Mouse (Mus musculus) E14TG2a.4 (cell line): ENCODE data around the gene Mast3.

Experiments
- H3K27me3 ChIP-seq: 2 replicates; pipeline ENCODE4 v1.6.1; 2014; ENCODE audit warnings: low read length, control low read depth; ENCODE audit not compliant: insufficient read depth
- H3K36me3 ChIP-seq: 2 replicates; pipeline ENCODE4 v1.6.1; 2014; ENCODE audit warnings: low read length, control low read depth; ENCODE audit not compliant: insufficient read depth
- H3K4me1 ChIP-seq: replicated peaks from 2 replicates; pipeline ENCODE4 v1.6.1; 2014; ENCODE audit warnings: low read depth, low read length, control low read depth
- H3K4me3 ChIP-seq: replicated peaks from 2 replicates; pipeline ENCODE4 v1.5.1; 2014; ENCODE audit warnings: mild to moderate bottlenecking, low read length
- H3K9me3 ChIP-seq: 2 replicates; pipeline ENCODE4 v1.6.1; 2014; ENCODE audit warnings: low read length, control low read depth
- CTCF ChIP-seq: conservative IDR thresholded peaks from 2 replicates; pipeline ENCODE4 v1.5.1; 2014; ENCODE audit warnings: low read length
- NANOG ChIP-seq: IDR thresholded peaks from 2 replicates; pipeline ENCODE4 v1.6.1; 2014; ENCODE audit warnings: borderline replicate concordance, low read length, mixed read lengths
- POU5F1 ChIP-seq: IDR thresholded peaks from 2 replicates; pipeline ENCODE4 v1.6.1; 2014; ENCODE audit warnings: low read length, borderline replicate concordance

The Mast3 gene

GRCm38 (mm10) chr8:70758616-70759561, 46.0 kb downstream of the Mast3 start:
- H3K9me3 ChIP-seq = no peaks in the 10 kb centered on the region
- peaks cover 54% of the 10 kb centered on the region for H3K36me3 ChIP-seq
- H3K27me3 ChIP-seq = 0 out of 2 replicates have a peak, but pooled peaks cover 4% of the 10 kb centered on the region
- H3K4me3 ChIP-seq = peak overlapping the region; percentile 96; the same call in 1 of the 2 replicates
- H3K4me1 ChIP-seq = peaks cover 77% of the 10 kb centered on the region
- TF ChIP-seq POU5F1 = no peak
- no peak for TF ChIP-seq NANOG
- TF ChIP-seq CTCF = no peak

GRCm38 (mm10) chr8:70758308-70758615, 46.6 kb downstream of the Mast3 start:
- Histone ChIP-seq H3K4me1 (peaks cover 79% of the 10 kb centered on the region), H3K36me3 (peaks cover 49% of the 10 kb centered on the region), H3K27me3 (0 out of 2 replicates have a peak, but pooled peaks cover 4% of the 10 kb centered on the region), H3K4me3 (no peak overlapping the region), H3K9me3 (no peaks in the 10 kb centered on the region)
- no peak for TF ChIP-seq CTCF
- no peak for TF ChIP-seq NANOG
- no peak for TF ChIP-seq POU5F1

DNA sequence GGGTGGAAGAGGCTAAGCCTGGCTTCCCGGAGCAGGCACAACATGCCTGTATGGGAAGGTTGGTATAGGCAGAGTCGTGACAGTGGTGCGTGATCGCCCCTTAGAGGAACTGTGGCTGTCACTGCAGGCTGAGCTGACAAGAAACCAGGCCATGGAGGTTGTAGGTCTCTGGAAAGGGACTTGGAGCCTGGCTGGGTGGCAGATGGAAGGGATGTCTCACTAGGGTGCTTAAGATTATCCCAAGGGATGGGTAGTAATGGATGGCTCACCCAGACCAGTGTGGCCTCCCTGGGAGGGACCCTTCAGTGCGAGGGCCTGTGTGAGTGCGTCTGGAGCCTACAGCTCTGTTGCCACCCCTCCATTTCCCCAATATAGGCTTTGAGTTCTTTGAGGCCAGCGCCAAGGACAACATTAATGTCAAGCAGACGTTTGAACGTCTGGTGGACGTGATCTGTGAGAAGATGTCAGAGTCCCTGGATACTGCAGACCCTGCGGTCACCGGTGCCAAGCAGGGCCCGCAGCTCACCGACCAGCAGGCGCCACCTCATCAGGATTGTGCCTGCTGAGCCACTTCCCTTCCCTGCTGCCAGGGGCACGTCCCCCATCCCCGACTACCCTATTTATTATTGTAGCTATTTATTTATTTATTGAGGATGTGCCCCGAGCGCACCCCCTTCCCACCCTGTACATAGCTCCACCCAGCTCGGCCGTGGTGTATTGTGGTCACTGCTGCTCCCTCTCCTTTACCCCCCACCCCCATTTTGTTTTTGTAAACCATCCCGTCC, 47.1 kb downstream of the Mast3 start:
- Histone ChIP-seq H3K4me1 (peaks cover 79% of the 10 kb centered on the region), H3K36me3 (peaks cover 43% of the 10 kb centered on the region)
- peak; percentile 42 for TF ChIP-seq CTCF
- no peak for TF ChIP-seq NANOG
- no peak for TF ChIP-seq POU5F1

DNA sequence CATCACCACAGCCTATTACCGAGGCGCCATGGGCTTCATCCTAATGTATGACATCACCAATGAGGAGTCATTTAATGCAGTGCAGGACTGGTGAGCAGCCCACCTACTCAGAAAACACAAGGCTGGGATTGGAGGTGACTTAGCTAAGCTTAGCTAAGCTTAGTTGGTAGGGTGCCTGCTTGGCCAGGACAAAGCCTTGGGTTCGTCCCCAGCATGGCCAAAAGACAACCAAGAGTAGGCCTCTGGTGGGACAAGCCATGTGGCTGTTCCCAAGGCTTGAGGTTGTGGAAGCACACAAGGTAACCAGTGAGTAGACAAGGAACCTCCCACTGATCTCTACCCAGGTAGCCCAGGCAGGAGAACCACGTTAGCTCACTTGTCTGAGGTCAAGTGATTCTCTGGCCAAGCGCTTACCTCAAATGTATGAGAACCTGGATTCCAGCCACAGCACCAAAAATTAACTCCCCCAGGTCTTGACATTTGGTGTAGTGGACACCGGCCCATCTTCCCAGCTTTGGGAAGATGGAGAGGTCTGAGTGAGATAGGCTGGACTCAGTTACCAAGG, 48.3 kb downstream of the Mast3 start:
- Histone ChIP-seq H3K4me1 (peaks cover 74% of the 10 kb centered on the region), H3K36me3 (peaks cover 36% of the 10 kb centered on the region), H3K9me3 (no peaks in the 10 kb centered on the region), H3K27me3 (0 out of 2 replicates have a peak, but pooled peaks cover 4% of the 10 kb centered on the region), H3K4me3 (no peak overlapping the region)
- no peak for TF ChIP-seq POU5F1
- no peak for TF ChIP-seq CTCF
- TF ChIP-seq NANOG = no peak

More for the DNA sequence above, 47.1 kb downstream of the Mast3 start:
- H3K27me3 ChIP-seq = 0 out of 2 replicates have a peak, but pooled peaks cover 4% of the 10 kb centered on the region
- H3K4me3 ChIP-seq = no peak overlapping the region
- H3K9me3 ChIP-seq = no peaks in the 10 kb centered on the region

GRCm38 (mm10) chr8:70755661-70756475, 49.0 kb downstream of the Mast3 start:
- H3K36me3 ChIP-seq = peaks cover 36% of the 10 kb centered on the region
- H3K9me3 ChIP-seq = no peaks in the 10 kb centered on the region
- H3K27me3 ChIP-seq = 0 out of 2 replicates have a peak, but pooled peaks cover 4% of the 10 kb centered on the region
- TF ChIP-seq CTCF = no peak
- 0 out of 2 replicates have a peak, but pooled peaks have one; percentile 6 for TF ChIP-seq NANOG
- no peak for TF ChIP-seq POU5F1
- H3K4me1 ChIP-seq = peaks cover 70% of the 10 kb centered on the region
- peak overlapping the region; percentile 86 for H3K4me3 ChIP-seq

DNA sequence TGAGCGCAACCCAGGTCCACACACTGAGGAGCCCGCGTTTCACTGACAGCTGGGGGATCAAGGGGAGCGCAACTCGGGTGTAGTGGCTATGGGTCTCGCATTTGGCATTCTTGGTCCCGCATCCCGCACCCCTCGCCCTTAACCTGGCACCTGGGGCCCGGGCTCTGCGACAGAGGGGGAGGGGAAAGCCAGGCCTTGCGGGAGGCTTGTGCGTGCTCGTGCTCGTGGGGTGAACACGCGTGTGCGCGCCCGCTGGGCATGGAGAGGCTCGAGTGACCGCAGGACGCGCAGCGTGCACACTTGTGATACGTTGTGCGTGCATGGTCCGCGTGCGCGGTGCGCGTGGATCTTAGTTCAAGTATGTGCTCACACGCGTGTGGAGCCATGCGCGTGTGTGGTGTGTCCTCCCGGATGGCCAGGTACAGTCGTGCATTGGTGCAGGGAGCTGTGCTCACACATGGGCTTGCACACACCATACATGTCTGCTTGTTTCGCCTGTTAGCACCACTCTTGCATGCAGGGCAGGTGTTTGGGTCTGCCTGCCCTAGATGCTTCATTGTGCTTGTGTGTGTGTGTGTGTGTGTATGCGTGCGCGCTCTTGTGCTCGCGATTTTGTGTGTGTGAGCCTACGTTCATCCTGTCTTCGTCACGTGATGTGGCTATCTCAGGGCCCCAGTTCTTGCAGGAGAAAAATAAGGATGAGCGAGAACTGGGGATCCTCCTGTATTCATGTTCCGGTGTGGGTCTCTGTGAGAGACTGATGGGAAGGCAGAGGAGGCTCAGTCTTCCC, 49.8 kb downstream of the Mast3 start:
- H3K9me3 ChIP-seq = no peaks in the 10 kb centered on the region
- peaks cover 68% of the 10 kb centered on the region for H3K4me1 ChIP-seq
- TF ChIP-seq POU5F1 (no peak), NANOG (no peak), CTCF (no peak)
- H3K27me3 ChIP-seq = peaks cover 6% of the 10 kb centered on the region
- H3K36me3 ChIP-seq = peaks cover 36% of the 10 kb centered on the region
- H3K4me3 ChIP-seq = peak overlapping the region; percentile 86

DNA sequence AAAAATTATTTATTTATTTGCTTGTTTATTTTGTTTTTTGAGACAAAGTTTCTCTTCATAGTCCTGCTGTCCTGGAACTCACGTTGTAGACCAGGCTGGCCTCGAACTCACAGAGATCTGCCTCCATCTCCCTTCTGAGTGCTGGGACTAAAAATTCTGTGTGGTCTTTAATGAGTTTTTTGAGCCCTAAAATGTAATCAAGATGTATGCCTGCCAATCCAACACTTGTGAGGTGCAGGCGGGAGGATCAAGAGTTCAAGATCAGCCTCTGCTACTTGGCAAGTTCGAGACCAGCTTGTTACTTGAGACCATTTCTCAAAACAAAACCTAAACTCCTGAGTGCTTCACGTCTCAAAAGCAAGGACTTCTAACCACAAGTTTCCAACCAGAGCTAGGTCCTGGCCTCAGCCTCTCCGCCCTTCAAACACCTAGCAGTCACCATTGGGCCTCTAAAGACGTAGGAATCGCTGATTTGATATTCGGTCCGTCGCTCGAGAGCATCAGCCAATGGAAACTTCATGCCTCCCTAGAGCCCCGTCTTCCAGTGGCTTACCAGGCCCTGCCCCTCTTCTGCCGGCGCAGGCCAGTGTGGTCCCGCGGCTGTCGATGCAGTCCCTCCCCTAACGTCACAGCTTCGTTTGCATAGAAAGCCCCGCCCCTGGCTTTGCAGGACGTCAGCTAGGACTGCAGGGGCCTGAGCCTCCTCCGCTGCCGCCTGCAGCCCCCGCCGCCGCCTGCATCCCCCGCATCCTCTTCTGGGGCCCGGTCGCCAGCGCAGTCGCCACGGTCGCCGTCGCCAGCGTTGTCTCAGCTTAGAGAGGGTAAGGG, 50.6 kb downstream of the Mast3 start, which contains the start of gene Rab3a:
Rab3a (plus strand) TSS at position 637 of the 828 bp plus-strand sequence.
- Histone ChIP-seq H3K27me3 (peaks cover 14% of the 10 kb centered on the region), H3K4me3 (peak within 1 kb of the TSS; percentile 86), H3K36me3 (peaks cover 32% of the 10 kb centered on the region), H3K4me1 (peaks cover 62% of the 10 kb centered on the region), H3K9me3 (no peaks in the 10 kb centered on the region)
- TF ChIP-seq POU5F1 = no peak
- TF ChIP-seq NANOG = no peak
- no peak for TF ChIP-seq CTCF
